Mouse (Mus musculus) midbrain, embryonic 15.5 days (tissue): ENCODE results near the gene Slc12a3. TPM values are rescaled to one million over a fixed set of nuclear protein-coding genes. Genes with fewer than 3 reads are reported as not detected.

Experiments
- ATAC-seq: fragments of 200-750 bp; cut with Nextera tagmentation; replicated peaks from 2 replicates; pipeline ENCODE4 v1.8.0; 2017; ENCODE audit warnings: moderate TSS enrichment
- H3K27ac ChIP-seq: fragments of 300-500 bp; sonication (generic); 2 replicates; pipeline ENCODE4 v1.5.1; 2015; ENCODE audit warnings: mild to moderate bottlenecking, inconsistent platforms
- H3K27me3 ChIP-seq: fragments of 300-500 bp; sonication (generic); replicated peaks from 2 replicates; pipeline ENCODE4 v1.6.1; 2015; ENCODE audit warnings: inconsistent platforms
- H3K36me3 ChIP-seq: fragments of 300-500 bp; sonication (generic); replicated peaks from 2 replicates; pipeline ENCODE4 v1.6.1; 2015; ENCODE audit warnings: inconsistent platforms
- H3K4me1 ChIP-seq: fragments of 300-500 bp; sonication (generic); 2 replicates; pipeline ENCODE4 v1.6.1; 2015; ENCODE audit warnings: inconsistent platforms
- H3K4me2 ChIP-seq: fragments of 300-500 bp; sonication (generic); 2 replicates; pipeline ENCODE4 v1.6.1; 2015; ENCODE audit warnings: inconsistent platforms, mild to moderate bottlenecking, moderate library complexity
- H3K4me3 ChIP-seq: fragments of 300-500 bp; sonication (generic); 2 replicates; pipeline ENCODE4 v1.5.1; 2015; ENCODE audit warnings: mild to moderate bottlenecking, inconsistent platforms
- H3K9ac ChIP-seq: fragments of 300-500 bp; sonication (generic); 2 replicates; pipeline ENCODE4 v1.6.1; 2015; ENCODE audit warnings: mild to moderate bottlenecking, inconsistent platforms
- H3K9me3 ChIP-seq: fragments of 300-500 bp; sonication (generic); 2 replicates; pipeline ENCODE4 v1.6.1; 2016; ENCODE audit warnings: inconsistent platforms
- WGBS: fragments of 180-500 bp; shearing (Covaris S2); methylation state at CpG from one replicate; pipeline ENCODE4 v1.1.7; 2015; ENCODE audit warnings: mixed read lengths; 5-methylcytosine and 5-hydroxymethylcytosine counted together
- polyA plus RNA-seq: library from polyadenylated mRNA; unstranded; fragments of >200 nt; fragmentation: Nextera tagmentation; extraction: Ambion mirVana; gene quantifications from 2 replicates; pipeline ENCODE4 v1.2.1, GENCODE M21; 2015

Gene Slc12a3
- polyA plus RNA-seq, 1 experiment from 2014 or later = 0.05 TPM

DNA sequence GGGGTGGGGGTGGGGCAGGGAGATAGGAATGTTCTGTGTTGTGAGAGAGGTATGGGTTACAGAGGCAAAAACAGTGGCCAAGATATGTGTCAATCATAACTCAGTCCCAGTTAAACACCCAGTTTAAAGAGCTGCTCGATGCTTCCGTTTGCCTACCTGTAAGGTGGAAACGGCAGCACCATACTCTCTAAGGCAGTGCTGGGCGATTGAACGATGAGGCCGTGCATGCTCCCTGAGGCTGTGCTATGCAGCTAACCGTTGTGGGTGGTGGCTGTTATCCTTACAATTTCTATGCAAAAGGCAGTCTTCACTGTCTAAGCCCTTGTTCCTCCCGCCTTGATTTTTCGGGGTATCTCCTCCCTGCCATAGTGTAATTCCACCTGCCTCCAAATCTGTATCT is 50.7 kb downstream of the Slc12a3 start:
- WGBS = 92% methylated on average over 9 of the region's 9 CpGs

DNA sequence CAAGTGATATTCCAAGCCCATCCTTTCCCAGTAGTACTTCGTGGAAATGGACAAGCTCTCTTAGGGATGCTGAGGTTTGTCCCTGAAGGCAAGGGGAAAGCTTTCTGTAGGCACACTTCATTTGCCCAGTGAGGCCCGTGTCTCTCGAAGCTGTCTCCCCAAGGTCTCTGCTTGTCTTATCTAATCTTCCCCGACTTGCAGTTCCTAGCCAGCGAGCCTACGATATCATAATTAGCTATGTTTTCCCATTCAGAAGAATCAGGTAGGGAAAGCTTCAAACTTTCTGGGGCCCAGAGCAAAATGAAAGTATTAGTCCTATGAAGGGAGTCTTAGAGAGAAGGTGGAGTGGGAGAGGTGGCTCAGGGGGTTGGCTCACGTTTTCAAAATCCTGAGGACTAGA is 55.2 kb downstream of the Slc12a3 start:
- Histone ChIP-seq H3K4me3 (no peak overlapping the region), H3K9me3 (no peaks in the 10 kb centered on the region), H3K9ac (no peak overlapping the region), H3K27me3 (no peaks in the 10 kb centered on the region), H3K4me1 (peaks cover 23% of the 10 kb centered on the region), H3K36me3 (no peaks in the 10 kb centered on the region), H3K27ac (no peak overlapping the region), H3K4me2 (no peak overlapping the region)
- no peak for ATAC-seq
- 92% methylated on average over 7 of the region's 7 CpGs for WGBS

More for the DNA sequence above, 50.7 kb downstream of the Slc12a3 start:
- Histone ChIP-seq H3K4me1 (no peaks in the 10 kb centered on the region), H3K4me3 (no peak overlapping the region), H3K9ac (no peak overlapping the region), H3K4me2 (no peak overlapping the region), H3K36me3 (no peaks in the 10 kb centered on the region), H3K27me3 (no peaks in the 10 kb centered on the region), H3K27ac (no peak overlapping the region), H3K9me3 (no peaks in the 10 kb centered on the region)
- no peak for ATAC-seq

GRCm38 (mm10) chr8:94385506-94386213 is 56.7 kb downstream of the Slc12a3 start:
- peak overlapping the region; percentile 88 for H3K4me3 ChIP-seq
- H3K27me3 ChIP-seq = no peaks in the 10 kb centered on the region
- peaks cover 11% of the 10 kb centered on the region for H3K36me3 ChIP-seq
- peak; percentile 46 for ATAC-seq
- H3K27ac ChIP-seq = peak overlapping the region; percentile 95
- H3K4me1 ChIP-seq = peaks cover 23% of the 10 kb centered on the region
- 25% methylated on average over 20 of the region's 20 CpGs for WGBS
- peak overlapping the region; percentile 96 for H3K9ac ChIP-seq
- H3K9me3 ChIP-seq = no peaks in the 10 kb centered on the region
- H3K4me2 ChIP-seq = peak overlapping the region; percentile 92

- H3K9me3 ChIP-seq = no peaks in the 10 kb centered on the region
- peak within 1 kb of the TSS; percentile 95 for H3K27ac ChIP-seq
- peaks cover 23% of the 10 kb centered on the region for H3K4me1 ChIP-seq
- H3K4me2 ChIP-seq = peak within 1 kb of the TSS; percentile 92
- WGBS = under 1% methylated on average over 65 of the region's 65 CpGs
- peaks cover 18% of the 10 kb centered on the region for H3K36me3 ChIP-seq
- ATAC-seq = peak; percentile 99
- peak within 1 kb of the TSS; percentile 96 for H3K9ac ChIP-seq
- no peaks in the 10 kb centered on the region for H3K27me3 ChIP-seq
- peak within 1 kb of the TSS; percentile 88 for H3K4me3 ChIP-seq
These were observed 57.4 kb downstream of the Slc12a3 start, which contains the start of gene Herpud1 for GRCm38 (mm10) chr8:94386214-94387026. Gene Herpud1, plus strand, starts transcription at chr8:94386438.

DNA sequence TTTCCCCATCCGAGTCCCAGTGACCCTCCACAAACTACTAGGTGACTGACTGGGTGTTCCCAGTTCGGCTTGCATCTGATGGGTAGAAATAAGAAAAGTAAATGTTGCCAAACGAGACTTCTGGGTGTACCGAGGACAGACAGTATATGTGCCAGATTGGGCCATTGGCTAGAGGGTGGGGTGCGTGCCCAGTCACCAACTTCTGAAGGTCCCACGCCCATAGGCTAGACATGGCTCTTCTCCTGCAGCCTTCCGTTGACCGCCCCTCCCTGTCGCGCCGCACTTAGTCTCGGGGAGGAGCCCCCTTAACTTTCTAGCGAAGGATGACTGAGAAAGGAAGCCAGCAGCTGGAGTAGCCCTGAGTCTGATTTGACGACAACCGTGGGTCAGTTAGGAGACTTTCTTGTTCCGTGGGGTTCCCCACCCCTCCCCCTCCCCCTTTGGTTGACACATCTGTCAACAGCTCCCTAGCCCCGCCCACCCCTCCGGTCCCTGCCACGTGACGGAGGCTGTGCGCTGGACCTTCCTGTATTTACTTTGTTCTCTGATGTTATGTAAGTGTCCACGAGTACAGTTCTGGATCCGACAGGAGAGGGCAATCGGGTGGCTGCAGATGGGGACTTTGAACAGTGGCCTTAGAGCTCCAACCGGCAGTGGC is 58.2 kb downstream of the Slc12a3 start:
- under 1% methylated on average over 25 of the region's 25 CpGs for WGBS
- ATAC-seq = peak; percentile 35
- Histone ChIP-seq H3K4me2 (peak overlapping the region; percentile 92), H3K27me3 (no peaks in the 10 kb centered on the region), H3K4me1 (peaks cover 23% of the 10 kb centered on the region), H3K9me3 (no peaks in the 10 kb centered on the region), H3K9ac (peak overlapping the region; percentile 96), H3K27ac (peak overlapping the region; percentile 95), H3K36me3 (peaks cover 26% of the 10 kb centered on the region), H3K4me3 (peak overlapping the region; percentile 88)

DNA sequence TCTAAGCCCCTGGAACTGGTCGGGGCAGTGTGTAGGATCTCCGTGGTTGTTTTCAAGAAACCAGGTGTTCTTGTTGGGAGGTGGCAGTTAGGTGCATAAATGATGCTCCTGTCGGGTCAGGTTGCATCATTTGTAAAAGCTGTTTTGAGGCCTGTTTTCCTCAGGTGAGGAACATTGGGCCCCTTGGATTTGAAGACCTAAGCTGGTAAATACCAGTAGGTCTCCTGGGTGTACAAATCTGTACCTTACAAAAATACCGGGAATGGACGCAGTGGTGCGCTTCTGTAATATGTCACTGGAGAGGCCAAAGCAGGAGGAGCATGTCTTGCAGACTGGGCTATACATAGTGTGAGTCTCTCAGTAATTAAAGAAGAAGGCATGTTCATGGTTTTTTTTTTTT is 58.8 kb downstream of the Slc12a3 start:
- Histone ChIP-seq H3K27ac (0 out of 2 replicates have a peak overlapping the region, but pooled peaks have one; percentile 6), H3K4me1 (peaks cover 23% of the 10 kb centered on the region), H3K27me3 (no peaks in the 10 kb centered on the region), H3K9ac (peak overlapping the region; percentile 96), H3K4me3 (peak overlapping the region; percentile 88), H3K4me2 (peak overlapping the region; percentile 92), H3K9me3 (no peaks in the 10 kb centered on the region), H3K36me3 (peaks cover 31% of the 10 kb centered on the region)
- ATAC-seq = no peak
- 35% methylated on average over 6 of the region's 6 CpGs for WGBS

DNA sequence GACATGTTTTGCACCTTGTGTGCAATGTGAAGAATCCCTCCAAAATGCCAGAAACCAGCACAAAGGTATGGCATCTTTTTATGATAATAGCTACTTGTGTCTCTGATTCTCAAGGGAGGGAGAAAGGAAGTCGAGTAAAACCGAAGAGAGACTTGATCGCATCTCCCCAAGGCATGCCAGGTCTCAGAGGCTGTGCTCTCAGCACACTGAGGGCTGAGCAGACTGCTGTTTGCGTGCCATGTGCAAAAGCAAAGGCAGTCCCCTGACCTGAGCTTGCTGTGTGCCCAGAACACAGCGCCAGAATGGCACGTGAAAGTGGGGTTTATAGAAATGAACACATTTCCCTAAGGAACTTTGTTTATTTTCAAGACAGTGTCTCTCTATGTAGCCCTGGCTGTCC is 60.5 kb downstream of the Slc12a3 start:
- 93% methylated on average over 6 of the region's 6 CpGs for WGBS
- Histone ChIP-seq H3K27me3 (no peaks in the 10 kb centered on the region), H3K4me2 (no peak overlapping the region), H3K27ac (no peak overlapping the region), H3K4me1 (peaks cover 23% of the 10 kb centered on the region), H3K4me3 (no peak overlapping the region), H3K36me3 (peaks cover 39% of the 10 kb centered on the region), H3K9me3 (no peaks in the 10 kb centered on the region), H3K9ac (no peak overlapping the region)
- no peak for ATAC-seq

DNA sequence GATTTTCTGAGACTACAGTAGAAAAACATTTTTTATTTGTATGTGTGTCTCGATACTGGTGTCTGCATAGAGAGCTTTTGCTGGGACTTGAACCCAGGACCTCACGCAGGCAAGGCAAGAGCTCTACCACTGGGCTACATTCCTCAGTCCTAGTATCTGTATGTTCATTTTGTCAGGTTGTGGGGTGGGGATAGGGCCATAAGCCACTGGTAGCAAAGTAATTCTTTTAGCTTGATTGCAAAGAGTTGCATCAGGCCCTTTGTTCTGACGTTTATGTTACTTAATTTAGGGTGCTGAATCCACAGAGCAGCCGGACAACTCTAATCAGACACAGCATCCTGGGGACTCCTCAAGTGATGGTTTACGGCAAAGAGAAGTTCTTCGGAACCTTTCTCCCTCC is 61.4 kb downstream of the Slc12a3 start:
- peaks cover 47% of the 10 kb centered on the region for H3K36me3 ChIP-seq
- no peak for ATAC-seq
- no peak overlapping the region for H3K27ac ChIP-seq
- no peak overlapping the region for H3K9ac ChIP-seq
- 93% methylated on average over 6 of the region's 6 CpGs for WGBS
- H3K27me3 ChIP-seq = no peaks in the 10 kb centered on the region
- no peak overlapping the region for H3K4me3 ChIP-seq
- H3K4me2 ChIP-seq = no peak overlapping the region
- H3K4me1 ChIP-seq = peaks cover 22% of the 10 kb centered on the region
- H3K9me3 ChIP-seq = no peaks in the 10 kb centered on the region

DNA sequence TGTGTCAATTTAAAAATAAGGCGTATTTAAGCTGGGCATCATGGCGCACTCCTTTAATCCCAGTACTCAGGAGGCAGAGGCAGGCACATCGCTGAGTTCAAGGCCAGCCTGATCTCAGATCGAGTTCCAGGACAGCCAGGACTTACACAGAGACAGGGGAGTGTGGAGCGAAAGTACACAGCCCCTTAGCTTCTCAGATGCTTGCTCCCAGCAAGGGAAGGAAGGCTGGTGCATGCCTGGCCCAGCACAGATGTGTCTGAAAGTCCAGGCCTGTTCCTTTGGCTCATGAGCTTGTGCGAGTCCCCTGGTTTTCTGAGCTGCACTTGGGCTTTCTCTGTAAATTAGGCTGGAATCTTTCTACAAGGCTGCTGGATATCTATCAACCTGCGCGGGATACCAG is 61.9 kb downstream of the Slc12a3 start:
- peaks cover 50% of the 10 kb centered on the region for H3K36me3 ChIP-seq
- 95% methylated on average over 8 of the region's 8 CpGs for WGBS
- ATAC-seq = no peak

DNA sequence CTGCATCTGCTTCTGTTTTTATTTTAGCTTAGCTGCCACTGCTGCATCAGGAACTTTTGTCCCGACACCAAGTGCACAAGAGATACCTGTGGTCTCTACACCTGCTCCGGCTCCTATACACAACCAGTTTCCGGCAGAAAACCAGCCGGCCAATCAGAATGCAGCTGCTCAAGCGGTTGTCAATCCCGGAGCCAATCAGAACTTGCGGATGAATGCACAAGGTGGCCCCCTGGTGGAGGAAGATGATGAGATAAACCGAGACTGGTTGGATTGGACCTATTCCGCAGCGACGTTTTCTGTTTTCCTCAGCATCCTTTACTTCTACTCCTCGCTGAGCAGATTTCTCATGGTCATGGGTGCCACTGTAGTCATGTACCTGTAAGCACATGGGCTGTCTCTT is 63.1 kb downstream of the Slc12a3 start:
- H3K27me3 ChIP-seq = no peaks in the 10 kb centered on the region
- H3K9ac ChIP-seq = no peak overlapping the region
- no peaks in the 10 kb centered on the region for H3K9me3 ChIP-seq
- ATAC-seq = no peak
- no peak overlapping the region for H3K4me2 ChIP-seq
- H3K4me1 ChIP-seq = peaks cover 16% of the 10 kb centered on the region
- H3K27ac ChIP-seq = no peak overlapping the region
- WGBS = 82% methylated on average over 12 of the region's 12 CpGs
- peaks cover 50% of the 10 kb centered on the region for H3K36me3 ChIP-seq
- no peak overlapping the region for H3K4me3 ChIP-seq

More for the DNA sequence above, 61.9 kb downstream of the Slc12a3 start:
- H3K9ac ChIP-seq = no peak overlapping the region
- H3K4me2 ChIP-seq = no peak overlapping the region
- no peak overlapping the region for H3K4me3 ChIP-seq
- peaks cover 17% of the 10 kb centered on the region for H3K4me1 ChIP-seq
- no peaks in the 10 kb centered on the region for H3K27me3 ChIP-seq
- H3K27ac ChIP-seq = no peak overlapping the region
- no peaks in the 10 kb centered on the region for H3K9me3 ChIP-seq

DNA sequence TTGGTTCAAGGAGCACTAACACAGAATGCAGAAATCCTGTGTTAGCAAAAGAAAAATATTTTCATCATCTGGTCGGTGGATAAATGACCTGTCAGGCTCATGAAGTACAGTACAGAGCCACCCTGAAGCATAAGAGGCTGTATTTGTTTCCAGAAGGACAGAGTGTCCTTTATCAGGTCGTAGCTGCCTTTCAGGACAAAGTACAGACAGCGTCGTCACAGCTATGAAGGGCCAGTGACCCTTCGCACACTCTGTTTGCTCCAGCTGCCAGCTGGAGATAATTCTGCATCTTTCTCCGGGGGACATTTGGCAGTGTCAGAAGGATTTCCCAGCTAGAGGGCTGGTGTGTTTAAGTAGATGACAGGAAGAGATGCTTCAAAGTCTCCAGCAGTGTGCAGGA is 63.6 kb downstream of the Slc12a3 start:
- H3K9ac ChIP-seq = no peak overlapping the region
- no peaks in the 10 kb centered on the region for H3K9me3 ChIP-seq
- H3K4me1 ChIP-seq = peaks cover 13% of the 10 kb centered on the region
- WGBS = 90% methylated on average over 6 of the region's 6 CpGs
- H3K27me3 ChIP-seq = no peaks in the 10 kb centered on the region
- no peak overlapping the region for H3K27ac ChIP-seq
- H3K4me2 ChIP-seq = no peak overlapping the region
- no peak overlapping the region for H3K4me3 ChIP-seq
- ATAC-seq = no peak
- peaks cover 50% of the 10 kb centered on the region for H3K36me3 ChIP-seq

DNA sequence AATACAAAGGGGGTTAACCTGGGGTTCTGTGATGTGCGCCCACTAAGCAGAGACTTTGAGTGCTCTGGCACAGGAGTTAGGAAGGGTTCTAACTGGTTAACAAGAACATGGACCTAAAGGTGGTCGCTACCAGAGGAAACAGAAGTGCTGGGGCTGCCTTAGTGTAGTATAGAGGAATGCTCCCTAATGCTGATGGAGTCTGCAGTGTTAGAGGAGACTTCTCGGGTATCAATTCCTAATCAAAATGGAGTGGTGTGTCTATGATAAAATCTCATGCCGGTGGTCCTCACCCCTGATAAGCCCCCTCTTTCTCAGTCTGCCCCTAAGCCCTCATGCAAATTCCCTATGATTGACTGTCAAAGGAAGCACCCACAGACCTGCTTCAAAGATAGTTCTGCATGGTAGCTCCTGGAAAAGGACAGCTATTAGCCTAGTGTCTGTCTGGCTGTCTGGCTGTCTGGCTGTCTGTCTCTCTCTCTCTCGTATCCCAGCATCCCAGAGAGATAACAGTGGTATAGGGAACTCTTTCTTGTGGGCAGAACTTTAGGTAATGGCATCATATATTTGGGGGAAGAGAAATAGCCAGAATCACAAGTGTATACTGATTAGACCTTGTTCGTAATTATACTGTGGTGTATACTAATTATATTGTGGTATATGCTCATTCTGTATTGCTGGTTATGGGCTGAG is 67.0 kb downstream of the Slc12a3 start:
- WGBS = 90% methylated on average over 6 of the region's 6 CpGs
- Histone ChIP-seq H3K36me3 (peaks cover 35% of the 10 kb centered on the region), H3K9ac (no peak overlapping the region)

More for the DNA sequence above, 67.0 kb downstream of the Slc12a3 start:
- no peak overlapping the region for H3K4me2 ChIP-seq
- H3K9me3 ChIP-seq = no peaks in the 10 kb centered on the region
- no peak for ATAC-seq
- no peaks in the 10 kb centered on the region for H3K4me1 ChIP-seq
- H3K4me3 ChIP-seq = no peak overlapping the region
- no peak overlapping the region for H3K27ac ChIP-seq
- H3K27me3 ChIP-seq = no peaks in the 10 kb centered on the region
